ENCODE assay signal across 15 mouse cellular contexts in the genomic region with DNA sequence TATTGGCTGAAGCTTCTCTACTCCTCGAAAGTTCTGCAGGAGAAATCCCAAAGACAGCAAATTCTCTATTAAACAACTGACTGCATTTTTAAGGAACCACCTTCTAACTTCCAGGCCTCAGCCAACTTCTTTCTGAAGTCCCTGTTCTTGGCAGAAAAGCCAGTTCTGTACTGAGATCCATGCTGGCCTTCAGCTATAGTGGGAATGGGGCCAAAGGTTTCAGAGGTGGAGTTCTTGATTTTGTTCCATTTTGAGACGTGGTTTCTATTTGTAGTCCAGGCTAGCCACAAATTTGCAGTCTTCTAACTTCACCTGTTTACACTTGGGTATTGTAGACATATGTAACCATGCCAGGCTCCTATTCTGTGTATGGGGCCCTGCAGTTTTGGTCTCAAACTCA. TPM values are rescaled to one million over a fixed set of nuclear protein-coding genes. Genes with fewer than 3 reads are reported as not detected.
DNase-seq lines count a peak whose midpoint lies in the region; TF ChIP-seq lines count a peak whose summit lies in the region.
"Had no signal": no experiment of that assay in that cellular context is flagged by ENCODE, and none has a peak within 500 bp of the region (broad histone marks: within the 10 kb centered on the region; RNA-seq: fewer than 3 reads in every experiment).

No protein-coding gene starts in this region.

- H3K36me3 ChIP-seq in kidney, adult 2 months (ENCODE audit: control insufficient read depth, insufficient read depth, low read length): no peaks in the 10 kb centered on the region
- H3K36me3 ChIP-seq in testis, adult 2 months (ENCODE audit: control insufficient read depth, insufficient read depth, low read length): no peaks in the 10 kb centered on the region
- H3K36me3 ChIP-seq: hindbrain, embryonic 15.5 days; midbrain, embryonic 13.5 days had no signal

- H3K27me3 ChIP-seq in kidney, adult 2 months (replicated peaks; ENCODE audit: control insufficient read depth, insufficient read depth, low read length): no peaks in the 10 kb centered on the region
- H3K27me3 ChIP-seq in testis, adult 2 months (ENCODE audit: control insufficient read depth, insufficient read depth, low read length): no peaks in the 10 kb centered on the region
- H3K27me3 ChIP-seq: hindbrain, embryonic 15.5 days; midbrain, embryonic 13.5 days had no signal

- no peak for TF ChIP-seq POLR2A in kidney, adult 2 months (IDR thresholded peaks at IDR 0.05; ENCODE audit: low read depth, low read length)
- no peak for TF ChIP-seq POLR2A in testis, adult 2 months (IDR thresholded peaks at IDR 0.05; ENCODE audit: control insufficient read depth, low read depth, low read length)

- TF ChIP-seq CTCF in kidney, adult 2 months (conservative IDR thresholded peaks at IDR 0.05; ENCODE audit: insufficient read depth, insufficient read length, low read depth, low read length): no peak
- TF ChIP-seq CTCF in testis, adult 2 months (IDR thresholded peaks at IDR 0.05; ENCODE audit: control insufficient read depth, insufficient read depth, insufficient replicate concordance, low read depth, low read length): no peak

- WGBS in kidney, adult 2 months: 62% methylated on average over 2 of the region's 2 CpGs

- H3K4me3 ChIP-seq in kidney, adult 2 months (ENCODE audit: insufficient read depth, low read depth, low read length): no peak overlapping the region
- peak overlapping the region; percentile 87; the same call in 1 of the 2 replicates for H3K4me3 ChIP-seq in testis, adult 2 months (ENCODE audit: control insufficient read depth, low read depth, low read length)
- H3K4me3 ChIP-seq: hindbrain, embryonic 15.5 days; layer of hippocampus, adult 2 months; midbrain, embryonic 13.5 days had no signal

- DNase-seq in adrenal gland, postnatal 10 days: peak; percentile 47
- DNase-seq in adrenal gland, postnatal 25 days: no peak
- peak; percentile 21 for DNase-seq in kidney, adult 2 months
- no peak for DNase-seq in kidney, adult 18-20 months
- no peak for DNase-seq in testis, postnatal 14 days (ENCODE audit: low spot score)
- DNase-seq in layer of hippocampus, postnatal 10 days (ENCODE audit: low spot score in 2 of 2): no peak
- DNase-seq: cerebellum, adult 11-12 months; cerebellum, postnatal 14 days; kidney, adult 8-10 months; kidney, postnatal 14 days; thymus, postnatal 36 days had no signal

- peak overlapping the region; percentile 66; the same call in 1 of the 2 replicates for H3K27ac ChIP-seq in kidney, adult 2 months (ENCODE audit: insufficient read depth, low read depth, low read length)
- no peak overlapping the region; the same call in 1 of the 2 replicates for H3K27ac ChIP-seq in testis, adult 2 months (ENCODE audit: control insufficient read depth, insufficient read depth, low read depth, low read length)

- H3K4me1 ChIP-seq in kidney, adult 2 months (ENCODE audit: control insufficient read depth, insufficient read depth, low read length): peaks cover 10% of the 10 kb centered on the region
- H3K4me1 ChIP-seq in testis, adult 2 months (ENCODE audit: control insufficient read depth, insufficient read depth, low read length): peaks cover 19% of the 10 kb centered on the region

RNA-seq across cellular contexts. Expression of a gene that starts 37.3 kb away (rescaled TPM):
- total RNA-seq in adrenal gland, postnatal 10 days (2021): 1,000 to 10,000 TPM; 6,172 to 6,732 TPM
- total RNA-seq in adrenal gland, postnatal 25 days (2021): 6,460 and 8,956 TPM in 2 replicates
- 4,503 and 4,540 TPM in 2 replicates for polyA plus RNA-seq in kidney, adult 2 months (2012; rRNA removed)
- polyA plus RNA-seq in testis, adult 2 months (2012; rRNA removed): 2,003 and 2,102 TPM in 2 replicates
- 1,000 to 10,000 TPM; 4,076 to 4,543 TPM for total RNA-seq in layer of hippocampus, postnatal 10 days (2021)

Comparison
In these comparisons a context has a peak if more than half of its experiments do, and no peak if none do; other contexts are left out.
1. DNase-seq: peak in adrenal gland, postnatal 10 days (single experiment) and kidney, adult 2 months (single experiment); none in adrenal gland, postnatal 25 days (single experiment), kidney, adult 18-20 months (single experiment), testis, postnatal 14 days (single experiment) and layer of hippocampus, postnatal 10 days (0 of 2).